Mouse (Mus musculus): Measurements from ENCODE around the gene Cnep1r1. TPM values are rescaled to one million over a fixed set of nuclear protein-coding genes. Genes with fewer than 3 reads are reported as not detected.

Cnep1r1 gene
- polyA plus RNA-seq (2017; shearing (Covaris generic)) = 10 to 100 TPM; 22.4 to 28.6 (median 25.0) TPM

- peak; percentile 99 for ATAC-seq
Measured at GRCm38 (mm10) chr8:88118456-88119036, at the start of gene Cnep1r1. Gene Cnep1r1, plus strand, starts transcription at chr8:88118769.

GRCm38 (mm10) chr8:88082183-88082582 is 36.4 kb upstream of the Cnep1r1 start:
- ATAC-seq = no peak

GRCm38 (mm10) chr8:88088006-88088405 is 30.6 kb upstream of the Cnep1r1 start:
- ATAC-seq = no peak

GRCm38 (mm10) chr8:88091661-88092060 is 26.9 kb upstream of the Cnep1r1 start:
- no peak for ATAC-seq

- ATAC-seq = no peak
Measured at GRCm38 (mm10) chr8:88093367-88093766, 25.2 kb upstream of the Cnep1r1 start.

DNA sequence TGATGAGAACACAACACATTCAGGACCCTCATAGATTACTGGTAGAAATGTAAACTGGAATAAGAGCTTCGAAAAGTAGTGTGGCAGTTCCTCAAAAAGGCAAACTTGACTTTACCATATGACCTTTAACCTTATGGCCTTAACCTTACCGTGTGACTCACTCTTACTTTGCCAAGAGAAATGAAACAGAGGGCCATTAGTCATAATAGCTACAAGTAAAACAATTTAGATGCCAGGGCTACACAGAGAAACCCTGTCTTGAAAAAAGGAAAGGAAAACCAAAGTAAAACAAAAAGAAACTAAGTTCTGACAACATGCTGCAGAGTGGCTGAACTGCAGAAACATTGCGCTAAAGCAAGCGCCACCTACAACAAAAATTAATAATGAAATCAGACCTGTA is 19.7 kb upstream of the Cnep1r1 start:
- no peak for ATAC-seq

GRCm38 (mm10) chr8:88099526-88099925 is 19.0 kb upstream of the Cnep1r1 start:
- no peak for ATAC-seq

- no peak for ATAC-seq
Measured at GRCm38 (mm10) chr8:88109241-88109640, 9.3 kb upstream of the Cnep1r1 start.

- no peak for ATAC-seq
Measured at GRCm38 (mm10) chr8:88119076-88119475, 507 bp downstream of the Cnep1r1 start.

- no peak for ATAC-seq
Measured at GRCm38 (mm10) chr8:88124850-88125249, 6.3 kb downstream of the Cnep1r1 start.

DNA sequence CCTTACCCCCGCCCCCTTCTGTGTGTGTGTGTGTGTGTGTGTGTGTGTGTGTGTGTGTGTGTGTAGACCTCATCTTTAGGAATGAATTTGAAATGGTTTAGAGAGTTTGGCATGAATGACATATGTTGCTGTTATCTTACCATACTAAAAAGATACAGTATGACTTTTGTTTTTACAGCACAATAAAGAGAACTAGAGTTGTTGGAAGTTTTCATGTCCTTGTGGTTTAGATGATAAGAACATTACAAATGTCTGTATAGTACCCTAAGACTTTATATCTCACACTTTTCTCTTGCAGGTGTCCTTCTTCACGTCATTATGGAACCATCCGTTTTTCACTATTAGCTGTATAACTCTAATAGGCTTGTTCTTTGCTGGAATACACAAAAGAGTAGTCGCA is 10.8 kb downstream of the Cnep1r1 start:
- no peak for ATAC-seq

DNA sequence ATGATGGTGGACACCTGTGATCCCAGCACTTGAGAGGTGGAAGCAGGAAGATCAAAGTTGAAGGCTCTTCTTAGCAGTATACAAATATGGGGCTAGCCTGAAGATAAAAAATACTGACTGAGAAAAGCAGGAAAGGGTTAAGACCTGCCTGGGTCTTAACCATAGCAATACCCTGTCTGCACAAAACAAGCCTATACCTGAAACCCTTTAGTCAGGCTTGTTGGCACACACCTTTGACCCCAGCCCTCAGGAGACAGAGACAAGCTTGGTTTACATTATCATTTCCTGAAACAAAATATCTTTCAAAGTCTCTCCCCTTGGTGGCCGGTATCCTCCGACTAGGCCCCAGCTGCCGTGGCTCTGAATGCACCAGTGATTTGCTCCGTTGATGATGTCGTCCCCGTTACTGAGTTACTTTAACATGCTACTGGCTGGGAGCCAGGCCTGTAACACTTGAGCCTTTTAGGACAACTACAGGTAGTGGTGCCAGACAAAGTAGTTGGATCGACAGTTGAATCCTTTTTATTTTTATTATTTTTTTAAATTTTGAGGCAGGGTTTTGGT is 12.3 kb downstream of the Cnep1r1 start:
- no peak for ATAC-seq

GRCm38 (mm10) chr8:88137748-88138484 is 19.3 kb downstream of the Cnep1r1 start, which contains the start of gene Heatr3:
Gene Heatr3, plus strand, starts transcription at chr8:88137855.
- peak; percentile 93 for ATAC-seq

GRCm38 (mm10) chr8:88139256-88139655 is 20.7 kb downstream of the Cnep1r1 start:
- no peak for ATAC-seq

GRCm38 (mm10) chr8:88141629-88142028 is 23.1 kb downstream of the Cnep1r1 start:
- no peak for ATAC-seq

DNA sequence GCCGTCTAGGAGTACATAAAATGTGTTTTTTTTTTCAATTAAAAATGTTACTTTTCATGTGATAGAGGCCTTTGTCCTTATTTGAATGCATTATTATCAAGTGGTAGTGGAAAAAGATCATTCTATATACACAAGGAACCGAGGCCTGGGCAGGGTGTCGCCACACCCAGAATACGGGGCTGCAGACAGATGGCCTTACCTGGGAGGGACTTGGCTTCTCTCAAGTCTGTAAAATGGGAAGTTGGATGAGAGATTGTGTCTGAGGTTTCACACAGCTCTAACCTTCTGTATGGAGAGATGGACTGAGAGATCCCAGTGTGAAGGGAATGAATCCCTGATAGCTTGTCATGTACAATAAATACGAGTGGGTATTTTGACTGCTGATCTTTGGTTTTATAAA is 25.5 kb downstream of the Cnep1r1 start:
- ATAC-seq = no peak

DNA sequence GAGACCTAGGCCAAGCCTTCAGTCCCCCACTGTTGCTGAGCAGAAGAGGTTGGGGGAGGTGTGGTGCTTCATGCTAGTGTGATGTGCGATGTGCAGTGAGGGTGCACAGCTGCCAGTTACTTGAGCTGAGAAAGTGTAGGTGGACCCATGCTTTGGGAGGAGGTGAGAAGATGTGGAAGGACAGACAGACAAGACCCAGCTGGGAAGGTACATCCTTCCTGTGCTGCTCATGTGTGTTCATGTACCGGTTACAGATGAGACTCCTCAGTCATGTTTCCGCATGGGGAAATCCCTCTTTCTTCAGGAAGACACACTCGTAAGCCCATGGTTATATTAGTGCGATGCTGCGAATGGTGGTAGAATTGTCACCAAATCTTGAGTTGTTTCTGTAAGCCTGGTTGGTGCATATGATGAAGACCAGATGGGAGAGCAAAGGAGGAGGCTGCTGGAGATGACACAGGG is 32.4 kb downstream of the Cnep1r1 start:
- peak; percentile 98 for ATAC-seq

GRCm38 (mm10) chr8:88160237-88160995 is 41.8 kb downstream of the Cnep1r1 start:
- no peak for ATAC-seq

DNA sequence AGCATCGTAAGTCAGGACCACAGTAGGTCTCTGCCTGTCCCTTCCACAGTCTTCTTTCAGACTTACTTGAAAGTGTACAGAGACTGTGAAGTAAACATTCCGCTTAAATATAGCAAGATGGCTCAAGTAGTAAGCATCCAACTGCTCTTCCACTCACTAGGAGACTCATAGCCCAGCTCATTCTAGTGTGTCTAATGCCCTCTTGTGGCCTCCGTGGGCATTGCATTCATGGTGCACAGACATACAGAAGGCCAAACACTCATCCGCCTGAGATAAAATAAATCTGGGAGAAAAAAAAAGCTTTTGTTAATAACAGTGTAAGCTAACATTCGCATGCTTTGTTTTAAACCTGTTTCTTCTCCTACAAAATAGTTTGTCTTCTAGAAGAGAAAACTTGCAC is 42.9 kb downstream of the Cnep1r1 start:
- peak; percentile 71 for ATAC-seq

DNA sequence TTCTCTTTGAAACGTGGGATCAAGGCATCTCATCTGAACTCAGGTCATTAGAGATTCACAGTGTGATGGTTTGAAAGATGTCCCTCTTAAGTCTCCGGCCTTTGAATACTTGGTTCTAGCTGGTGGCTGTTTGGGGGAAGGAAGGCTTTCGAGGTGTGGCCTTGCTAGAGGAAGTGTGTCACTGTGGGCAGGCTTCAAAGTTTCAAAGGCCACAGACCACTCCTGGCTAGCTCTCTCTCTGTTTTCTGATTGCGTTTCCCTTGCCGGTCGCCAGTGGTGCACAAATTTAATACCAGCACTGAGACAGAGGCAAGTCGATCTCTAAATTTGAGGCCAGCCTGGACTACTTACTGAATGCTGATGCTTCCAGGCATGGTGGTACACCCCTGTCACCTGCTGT is 56.7 kb downstream of the Cnep1r1 start:
- ATAC-seq = peak; percentile 81

- peak; percentile 46 for ATAC-seq
Measured at GRCm38 (mm10) chr8:88177291-88177690, 58.7 kb downstream of the Cnep1r1 start.

DNA sequence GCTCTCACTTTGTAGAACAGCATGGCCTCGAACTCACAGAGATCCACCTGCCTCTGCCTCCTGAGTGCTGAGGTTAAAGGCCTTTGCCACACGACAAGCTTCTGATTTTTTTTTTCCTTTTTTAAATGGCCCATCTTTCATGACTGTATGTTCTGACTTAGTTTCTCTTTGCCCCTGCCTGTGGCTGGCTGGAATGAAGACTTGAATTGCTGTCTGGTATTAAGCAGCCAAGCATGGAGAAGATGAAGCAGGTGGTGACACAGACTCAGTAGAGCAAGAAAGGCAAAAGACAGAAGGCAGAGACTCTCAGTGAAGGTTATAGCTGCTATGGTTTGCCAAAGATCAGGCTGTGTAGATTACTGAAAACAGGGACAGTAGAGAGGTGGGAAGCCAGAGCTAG is 64.6 kb downstream of the Cnep1r1 start:
- no peak for ATAC-seq
